Mouse (Mus musculus) ES-E14 (cell line): ENCODE measurements around the gene Tpcn2. TPM values are rescaled to one million over a fixed set of nuclear protein-coding genes. Genes with fewer than 3 reads are reported as not detected.

Experiments
- DNase-seq: peaks from one replicate; pipeline ENCODE4 v3.0.0-alpha.2; 2013; ENCODE audit warnings: low read depth, low spot score
- H3K27ac ChIP-seq: 2 replicates; pipeline ENCODE4 v1.5.1; 2012; ENCODE audit warnings: low read depth, mild to moderate bottlenecking, low read length, moderate library complexity, mixed read lengths; ENCODE audit not compliant: poor library complexity, insufficient read depth, severe bottlenecking
- H3K36me3 ChIP-seq: 2 replicates; pipeline ENCODE4 v1.6.1; 2012; ENCODE audit warnings: mild to moderate bottlenecking, low read length, moderate library complexity, mixed read lengths; ENCODE audit not compliant: control insufficient read depth, poor library complexity, insufficient read depth, severe bottlenecking
- H3K4me1 ChIP-seq, 2 experiments: fragments of 150-350 bp in 1 of 2; sonication (generic) in 1 of 2; 2 replicates each; pipeline ENCODE4 v1.6.1; 2012; ENCODE audit warnings: low read length in 2 of 2, mild to moderate bottlenecking in 1 of 2, mixed read lengths in 1 of 2; ENCODE audit not compliant: control insufficient read depth in 2 of 2, insufficient read depth in 2 of 2, poor library complexity in 1 of 2
- H3K4me3 ChIP-seq, 2 experiments: fragments of 150-350 bp in 1 of 2; sonication (generic) in 1 of 2; 2 replicates each; pipeline ENCODE4 v1.5.1; 2012; ENCODE audit warnings: low read length in 2 of 2, low read depth in 1 of 2, mild to moderate bottlenecking in 1 of 2, mixed read lengths in 1 of 2; ENCODE audit not compliant: insufficient read depth in 1 of 2, poor library complexity in 1 of 2, severe bottlenecking in 1 of 2
- H3K9ac ChIP-seq: 2 replicates; pipeline ENCODE4 v1.6.1; 2012; ENCODE audit warnings: low read depth, mild to moderate bottlenecking, low read length, mixed read lengths; ENCODE audit not compliant: poor library complexity, insufficient read depth, severe bottlenecking
- H3K9me3 ChIP-seq: fragments of 150-350 bp; sonication (generic); 2 replicates; pipeline ENCODE4 v1.6.1; 2012; ENCODE audit warnings: low read depth, mild to moderate bottlenecking, low read length; ENCODE audit not compliant: control insufficient read depth, insufficient read depth
- CHD2 ChIP-seq: IDR thresholded peaks from 2 replicates; pipeline ENCODE4 v1.6.1; 2014; ENCODE audit warnings: mild to moderate bottlenecking, low read depth, low read length, inconsistent platforms
- HCFC1 ChIP-seq: IDR thresholded peaks from 2 replicates; pipeline ENCODE4 v1.6.1; 2012; ENCODE audit warnings: low read length, inconsistent platforms, borderline replicate concordance; ENCODE audit not compliant: insufficient read depth
- MAFK ChIP-seq: IDR thresholded peaks from 2 replicates; pipeline ENCODE4 v1.6.1; 2014; ENCODE audit warnings: mild to moderate bottlenecking, low read depth, low read length, inconsistent platforms; ENCODE audit not compliant: insufficient read depth
- ZC3H11A ChIP-seq: IDR thresholded peaks from 2 replicates; pipeline ENCODE4 v1.6.1; 2012; ENCODE audit warnings: low read depth, mild to moderate bottlenecking, inconsistent platforms, low read length, borderline replicate concordance
- ZNF384 ChIP-seq: IDR thresholded peaks from 2 replicates; pipeline ENCODE4 v1.6.1; 2012; ENCODE audit warnings: low read depth, low read length, inconsistent platforms
- in situ Hi-C, 2 experiments: fragments of 600-800 bp; cut with MboI; formaldehyde crosslinking; loops; one replicate each; pipeline ENCODE4 v1.15.1; 2025; ENCODE audit warnings: low sequenced_read_pairs in 2 of 2, inconsistent platforms in 1 of 2; ENCODE audit not compliant: unreplicated experiment in 2 of 2
- total RNA-seq: library from RNA; depleted of rRNA; stranded (reverse); fragments of 300-350 nt; gene quantifications from 2 replicates; pipeline ENCODE4 v1.2.3, GENCODE M21; 2012

The Tpcn2 gene
- total RNA-seq, 1 experiment: 10.1 TPM

- H3K4me1 ChIP-seq: peaks cover 0 to 3% of the 10 kb centered on the region in 2 experiments; a peak in 2 of 4 replicates
- no peak overlapping the region for H3K4me3 ChIP-seq
- TF ChIP-seq ZNF384: no peak
- TF ChIP-seq CHD2: no peak
- TF ChIP-seq ZC3H11A: no peak
- no peak for TF ChIP-seq HCFC1
- no peak for TF ChIP-seq MAFK
- no peaks in the 10 kb centered on the region for H3K9me3 ChIP-seq
- no peak for DNase-seq
- in situ Hi-C loops: no loop called here
- H3K27ac ChIP-seq: no peak overlapping the region
- no peaks in the 10 kb centered on the region for H3K36me3 ChIP-seq
- H3K9ac ChIP-seq: no peak overlapping the region
Measured at GRCm38 (mm10) chr7:145287410-145287809, 3.6 kb upstream of the Tpcn2 start.

GRCm38 (mm10) chr7:145285476-145285875 is 1.7 kb upstream of the Tpcn2 start:
- Histone ChIP-seq H3K4me1 (peaks cover 0 to 12% of the 10 kb centered on the region in 2 experiments; a peak in 2 of 4 replicates), H3K4me3 (no peak overlapping the region), H3K27ac (peak overlapping the region; percentile 45; the same call in 1 of the 2 replicates), H3K9ac (no peak overlapping the region), H3K36me3 (no peaks in the 10 kb centered on the region), H3K9me3 (no peaks in the 10 kb centered on the region)
- no peak for DNase-seq
- TF ChIP-seq HCFC1: no peak
- no peak for TF ChIP-seq ZC3H11A
- TF ChIP-seq ZNF384: no peak
- no peak for TF ChIP-seq MAFK
- TF ChIP-seq CHD2: no peak
- in situ Hi-C loops: no loop called here

- no peaks in the 10 kb centered on the region for H3K9me3 ChIP-seq
- DNase-seq: no peak
- no peak overlapping the region for H3K9ac ChIP-seq
- no peak overlapping the region for H3K4me3 ChIP-seq
- in situ Hi-C loops: no loop called here
- TF ChIP-seq CHD2 (no peak), MAFK (no peak), HCFC1 (no peak), ZNF384 (no peak), ZC3H11A (no peak)
- peaks cover 0 to 12% of the 10 kb centered on the region in 2 experiments; a peak in 2 of 4 replicates for H3K4me1 ChIP-seq
- no peak overlapping the region for H3K27ac ChIP-seq
- H3K36me3 ChIP-seq: peaks cover 7% of the 10 kb centered on the region; the same call in 1 of the 2 replicates
Measured at GRCm38 (mm10) chr7:145284293-145284692, 482 bp upstream of the Tpcn2 start.

- no peak for TF ChIP-seq ZC3H11A
- no peak for TF ChIP-seq MAFK
- TF ChIP-seq CHD2: no peak
- no peak for TF ChIP-seq ZNF384
- TF ChIP-seq HCFC1: no peak
- Histone ChIP-seq H3K27ac (no peak overlapping the region), H3K4me1 (peaks cover 0 to 12% of the 10 kb centered on the region in 2 experiments; a peak in 2 of 4 replicates), H3K36me3 (peaks cover 14% of the 10 kb centered on the region; the same call in 1 of the 2 replicates), H3K4me3 (peak overlapping the region; percentile 70 to 77), H3K9ac (peak overlapping the region; percentile 78), H3K9me3 (no peaks in the 10 kb centered on the region)
- no peak for DNase-seq
- in situ Hi-C loops: no loop called here
Measured at GRCm38 (mm10) chr7:145283041-145283440, 770 bp downstream of the Tpcn2 start.

- in situ Hi-C loops: no loop called here
- no peaks in the 10 kb centered on the region for H3K9me3 ChIP-seq
- TF ChIP-seq CHD2 (no peak), ZC3H11A (no peak), MAFK (no peak), ZNF384 (no peak), HCFC1 (no peak)
- DNase-seq: no peak
- H3K4me3 ChIP-seq: no peak overlapping the region
- H3K27ac ChIP-seq: no peak overlapping the region
- peaks cover 22% of the 10 kb centered on the region; the same call in 1 of the 2 replicates for H3K36me3 ChIP-seq
- no peak overlapping the region for H3K9ac ChIP-seq
- peaks cover 0 to 12% of the 10 kb centered on the region in 2 experiments; a peak in 2 of 4 replicates for H3K4me1 ChIP-seq
Measured at GRCm38 (mm10) chr7:145281396-145281795, 2.4 kb downstream of the Tpcn2 start.
